Mouse (Mus musculus) intestine, embryonic 16.5 days (tissue): ENCODE results near the gene Acap2. TPM values are rescaled to one million over a fixed set of nuclear protein-coding genes. Genes with fewer than 3 reads are reported as not detected.

Experiments
- ATAC-seq: fragments of 200-750 bp; cut with Nextera tagmentation; 2 replicates; pipeline ENCODE4 v1.8.0; 2017; ENCODE audit warnings: moderate TSS enrichment, moderate library complexity
- H3K27ac ChIP-seq: fragments of 300-500 bp; sonication (generic); 2 replicates; pipeline ENCODE4 v1.5.1; 2014; ENCODE audit warnings: mild to moderate bottlenecking, low read length
- H3K27me3 ChIP-seq: fragments of 300-500 bp; sonication (generic); replicated peaks from 2 replicates; pipeline ENCODE4 v1.6.1; 2014; ENCODE audit warnings: low read length, control low read depth, mixed read lengths; ENCODE audit not compliant: control insufficient read depth, insufficient read depth
- H3K36me3 ChIP-seq: fragments of 300-500 bp; sonication (generic); 2 replicates; pipeline ENCODE4 v1.6.1; 2014; ENCODE audit warnings: low read length, control low read depth; ENCODE audit not compliant: control insufficient read depth, insufficient read depth
- H3K4me1 ChIP-seq: fragments of 300-500 bp; sonication (generic); 2 replicates; pipeline ENCODE4 v1.6.1; 2014; ENCODE audit warnings: low read length, control low read depth, mixed read lengths; ENCODE audit not compliant: control insufficient read depth, insufficient read depth
- H3K4me2 ChIP-seq: fragments of 300-500 bp; sonication (generic); 2 replicates; pipeline ENCODE4 v1.6.1; 2014; ENCODE audit warnings: low read depth, low read length, control low read depth
- H3K4me3 ChIP-seq: fragments of 300-500 bp; sonication (generic); 2 replicates; pipeline ENCODE4 v1.5.1; 2014; ENCODE audit warnings: mild to moderate bottlenecking, low read length
- H3K9ac ChIP-seq: fragments of 300-500 bp; sonication (generic); 2 replicates; pipeline ENCODE4 v1.6.1; 2014; ENCODE audit warnings: low read depth, low read length
- H3K9me3 ChIP-seq: fragments of 300-500 bp; sonication (generic); 2 replicates; pipeline ENCODE4 v1.6.1; 2016; ENCODE audit warnings: low read length, control low read depth; ENCODE audit not compliant: control insufficient read depth
- WGBS: fragments of 180-500 bp; shearing (Covaris S2); extraction: QIAGEN DNeasy Blood & Tissue Kit; methylation state at CpG from one replicate; pipeline ENCODE4 v1.1.7; 2014; 5-methylcytosine and 5-hydroxymethylcytosine counted together
- polyA plus RNA-seq: library from polyadenylated mRNA; unstranded; fragments of >200 nt; fragmentation: Nextera tagmentation; extraction: Ambion mirVana; gene quantifications from 2 replicates; pipeline ENCODE4 v1.2.1, GENCODE M21; 2015

Acap2 gene
- 14.7 and 17.7 TPM in 2 replicates for polyA plus RNA-seq

DNA sequence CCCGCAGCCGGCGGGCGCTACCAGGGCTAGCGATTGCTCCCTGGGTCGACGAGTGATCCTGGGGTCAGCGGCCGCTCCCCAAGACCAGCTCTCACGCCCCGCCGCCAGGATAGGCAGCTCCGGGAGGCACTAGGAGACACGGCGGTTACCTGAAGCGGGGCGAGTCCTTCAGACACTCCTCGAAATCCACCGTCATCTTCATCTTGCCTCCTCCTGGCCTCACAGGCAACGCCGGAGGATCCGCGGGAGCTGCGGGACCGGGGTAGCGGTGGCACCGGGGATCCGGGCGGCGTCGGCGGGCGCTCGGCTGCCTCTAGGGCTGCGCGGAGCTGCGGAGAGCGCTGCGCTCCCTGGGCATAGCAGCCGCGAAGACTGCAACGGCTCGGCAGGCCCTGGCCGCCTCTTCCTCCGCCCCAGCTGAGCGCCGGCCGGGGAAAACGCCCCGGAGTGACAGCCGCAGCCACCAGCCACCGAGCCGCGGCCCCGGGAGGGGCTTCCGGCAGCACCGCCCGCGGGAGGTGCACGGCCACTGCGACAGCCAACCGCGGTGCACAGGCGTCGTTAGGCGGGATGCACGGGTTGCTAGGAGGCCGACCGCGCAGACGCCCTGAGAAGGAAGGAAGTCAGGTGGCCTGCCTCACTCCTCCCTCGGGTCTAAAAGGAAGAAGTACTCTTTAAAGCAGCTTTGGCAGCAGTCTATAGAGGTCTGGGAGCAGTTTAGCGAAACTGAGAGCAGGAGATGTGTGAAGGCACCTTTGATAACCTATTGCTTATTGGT lies at the start of gene Acap2:
Gene Acap2 (minus strand): TSS at position 456 of the 778 bp plus-strand sequence.
- Histone ChIP-seq H3K9ac (peak within 1 kb of the TSS; percentile 86), H3K27me3 (no peaks in the 10 kb centered on the region), H3K4me1 (peaks cover 11% of the 10 kb centered on the region; the same call in 1 of the 2 replicates), H3K4me2 (peak within 1 kb of the TSS; percentile 88), H3K36me3 (no peaks in the 10 kb centered on the region), H3K4me3 (peak within 1 kb of the TSS; percentile 82), H3K9me3 (no peaks in the 10 kb centered on the region), H3K27ac (peak within 1 kb of the TSS; percentile 94)
- WGBS = under 1% methylated on average over 73 of the region's 73 CpGs
- ATAC-seq = peak; percentile 99

DNA sequence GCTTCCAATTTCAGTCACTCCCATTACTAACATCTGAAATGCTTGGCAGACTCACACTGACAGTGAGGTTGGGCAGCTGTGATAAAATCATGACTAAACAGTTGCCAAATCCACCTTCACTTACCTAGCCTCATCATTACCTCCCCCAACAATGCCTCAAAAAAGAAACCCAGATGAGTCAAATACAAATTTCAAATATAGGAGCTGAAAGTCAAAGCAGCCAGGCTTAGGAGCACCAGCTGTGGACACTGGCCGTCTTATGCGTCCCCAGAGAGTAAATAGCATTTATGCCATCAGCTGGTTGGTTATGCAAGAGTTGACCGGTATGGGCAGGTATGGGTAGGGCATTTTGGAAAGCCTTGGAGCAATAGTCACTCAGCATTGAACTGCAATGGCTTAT lies 48.4 kb upstream of the Acap2 start:
- Histone ChIP-seq H3K4me2 (no peak overlapping the region), H3K27ac (no peak overlapping the region), H3K9ac (no peak overlapping the region), H3K9me3 (no peaks in the 10 kb centered on the region), H3K4me1 (no peaks in the 10 kb centered on the region), H3K27me3 (no peaks in the 10 kb centered on the region), H3K36me3 (peaks cover 2% of the 10 kb centered on the region; the same call in 1 of the 2 replicates), H3K4me3 (no peak overlapping the region)
- ATAC-seq = no peak
- WGBS = 90% methylated on average over 3 of the region's 3 CpGs

DNA sequence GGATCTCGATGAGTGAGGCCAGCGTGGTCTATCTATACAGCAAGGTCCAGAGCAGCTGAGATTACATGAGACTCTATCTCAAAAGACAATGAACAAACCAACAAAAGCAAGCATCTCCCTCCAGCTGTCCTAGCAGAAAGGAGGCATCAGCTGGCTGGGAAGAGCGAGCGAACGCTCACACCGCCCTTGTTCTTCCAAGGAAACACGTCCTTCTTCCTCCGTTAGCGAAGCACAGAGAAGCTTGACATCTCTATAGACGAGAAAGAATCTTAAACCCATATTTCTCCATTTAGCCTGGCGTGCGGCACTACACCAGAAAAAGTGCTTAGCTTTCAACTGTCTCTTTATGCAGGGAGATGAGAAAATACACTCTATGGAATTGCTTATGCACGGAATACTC lies 47.7 kb upstream of the Acap2 start:
- Histone ChIP-seq H3K9ac (no peak overlapping the region), H3K27ac (no peak overlapping the region), H3K4me1 (no peaks in the 10 kb centered on the region), H3K4me3 (no peak overlapping the region), H3K4me2 (no peak overlapping the region), H3K9me3 (no peaks in the 10 kb centered on the region), H3K27me3 (no peaks in the 10 kb centered on the region), H3K36me3 (peaks cover 2% of the 10 kb centered on the region; the same call in 1 of the 2 replicates)
- no peak for ATAC-seq
- WGBS = 89% methylated on average over 13 of the region's 13 CpGs

DNA sequence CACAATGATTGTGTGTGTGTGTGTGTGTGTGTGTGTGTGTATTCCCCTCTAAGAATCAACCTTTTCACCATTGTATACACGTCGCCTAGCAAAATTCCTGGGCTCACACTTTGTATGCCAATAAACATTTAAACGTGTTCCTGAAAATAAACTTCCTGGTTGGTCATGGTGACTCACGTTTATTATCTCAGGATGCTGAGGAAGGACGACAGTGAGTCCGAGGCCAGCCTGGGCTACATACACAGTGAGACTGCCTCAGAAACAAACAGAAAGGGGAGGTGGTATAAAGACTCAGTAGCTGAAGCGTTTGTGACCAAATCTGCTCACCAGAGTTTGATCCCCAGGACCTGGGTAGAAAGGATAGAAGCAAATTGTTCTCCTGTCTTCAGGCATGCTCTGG lies 46.4 kb upstream of the Acap2 start:
- Histone ChIP-seq H3K4me1 (no peaks in the 10 kb centered on the region), H3K27me3 (no peaks in the 10 kb centered on the region), H3K9me3 (no peaks in the 10 kb centered on the region), H3K4me3 (no peak overlapping the region), H3K9ac (no peak overlapping the region), H3K36me3 (no peaks in the 10 kb centered on the region), H3K27ac (no peak overlapping the region), H3K4me2 (no peak overlapping the region)
- ATAC-seq = no peak
- WGBS = 67% methylated on average over 7 of the region's 7 CpGs

DNA sequence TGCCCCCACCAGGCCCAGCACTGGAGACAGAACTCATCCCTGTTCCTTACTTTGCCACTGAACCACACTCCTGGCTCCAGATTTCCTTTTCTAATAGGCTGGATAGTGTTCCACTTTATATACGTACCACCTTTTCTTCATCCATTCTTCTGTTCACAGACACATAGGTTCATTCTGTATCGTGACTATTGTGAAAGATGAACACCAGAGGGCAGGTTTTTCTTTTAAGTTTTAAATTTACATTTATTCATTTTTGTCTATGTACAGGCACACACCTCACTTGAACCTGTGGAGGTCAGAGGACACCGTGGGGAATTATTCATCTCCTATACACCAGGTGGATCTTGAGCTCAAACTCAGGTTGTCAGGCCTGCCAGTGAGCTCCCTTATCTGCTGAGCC lies 43.0 kb upstream of the Acap2 start:
- Histone ChIP-seq H3K9me3 (no peaks in the 10 kb centered on the region), H3K27me3 (no peaks in the 10 kb centered on the region), H3K4me3 (no peak overlapping the region), H3K4me1 (no peaks in the 10 kb centered on the region), H3K27ac (no peak overlapping the region), H3K4me2 (no peak overlapping the region), H3K36me3 (no peaks in the 10 kb centered on the region), H3K9ac (no peak overlapping the region)
- ATAC-seq = no peak
- WGBS = 77% methylated on average over 3 of the region's 3 CpGs

DNA sequence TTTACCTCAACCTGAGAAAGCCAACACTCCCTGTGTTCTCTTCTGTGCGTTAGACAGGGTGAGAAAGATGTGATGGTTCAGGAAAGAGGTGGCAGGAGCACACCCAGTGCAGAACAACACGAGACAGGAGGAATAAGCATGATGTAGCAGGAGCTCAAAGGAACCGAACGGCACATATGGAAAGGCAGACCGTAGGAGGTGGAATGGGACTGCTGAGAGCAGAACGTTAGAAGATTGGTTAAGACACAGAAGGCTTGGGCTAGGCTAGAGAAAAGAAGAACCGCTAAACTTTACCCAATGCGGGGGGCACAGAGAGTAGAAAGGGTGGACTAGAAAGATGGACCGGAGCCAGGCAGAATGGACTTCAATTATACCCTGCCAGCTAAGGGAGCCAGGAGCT lies 40.4 kb upstream of the Acap2 start:
- H3K4me3 ChIP-seq = no peak overlapping the region
- no peaks in the 10 kb centered on the region for H3K9me3 ChIP-seq
- 84% methylated on average over 9 of the region's 9 CpGs for WGBS
- no peaks in the 10 kb centered on the region for H3K4me1 ChIP-seq
- no peaks in the 10 kb centered on the region for H3K27me3 ChIP-seq
- no peak overlapping the region for H3K4me2 ChIP-seq
- H3K27ac ChIP-seq = no peak overlapping the region
- no peaks in the 10 kb centered on the region for H3K36me3 ChIP-seq
- H3K9ac ChIP-seq = no peak overlapping the region
- ATAC-seq = no peak

DNA sequence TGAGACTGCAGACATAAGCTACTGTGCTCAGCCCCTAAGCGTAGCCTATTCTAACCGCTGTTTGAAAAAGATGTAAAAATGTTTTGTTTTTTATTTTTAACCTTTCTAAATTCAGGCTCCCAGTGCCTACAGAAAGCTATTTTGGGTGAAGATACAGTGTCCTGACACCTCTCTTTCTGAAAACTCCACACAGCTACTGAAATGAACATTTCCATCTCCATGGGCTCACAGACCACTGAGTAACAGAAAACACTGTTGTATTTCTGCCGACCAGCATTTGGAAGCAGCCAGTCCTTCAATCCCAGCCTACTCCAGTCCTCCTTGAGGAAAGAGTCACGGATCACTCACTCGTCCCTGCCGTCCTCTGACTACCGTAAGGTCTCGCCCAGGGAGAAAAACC lies 39.5 kb upstream of the Acap2 start:
- Histone ChIP-seq H3K27me3 (no peaks in the 10 kb centered on the region), H3K4me3 (no peak overlapping the region), H3K9me3 (no peaks in the 10 kb centered on the region), H3K27ac (no peak overlapping the region), H3K4me2 (no peak overlapping the region), H3K36me3 (no peaks in the 10 kb centered on the region), H3K4me1 (0 out of 2 replicates have a peak, but pooled peaks cover under 1% of the 10 kb centered on the region), H3K9ac (no peak overlapping the region)
- 92% methylated on average over 8 of the region's 8 CpGs for WGBS
- ATAC-seq = no peak

DNA sequence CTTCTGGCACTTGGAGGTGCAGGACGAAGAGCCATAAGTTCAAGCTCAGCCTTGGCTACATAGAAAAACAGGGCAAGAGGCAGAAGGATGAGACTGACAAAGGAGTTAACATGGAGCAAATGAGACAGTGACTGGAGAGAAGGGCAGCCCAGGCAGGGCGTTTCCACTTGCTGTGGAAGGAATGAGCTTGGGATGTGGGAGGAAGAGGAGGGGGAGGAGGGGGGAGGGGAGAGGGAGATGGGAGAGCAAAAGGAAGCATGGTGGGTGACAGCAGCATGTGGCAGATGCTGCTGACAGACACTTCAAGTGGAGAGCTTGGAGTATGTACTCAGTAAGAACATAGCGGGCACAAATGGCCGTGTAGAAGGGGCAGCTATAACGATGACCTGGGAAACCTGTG lies 37.2 kb upstream of the Acap2 start:
- H3K9me3 ChIP-seq = no peaks in the 10 kb centered on the region
- no peak for ATAC-seq
- H3K4me1 ChIP-seq = peaks cover 11% of the 10 kb centered on the region
- no peak overlapping the region for H3K9ac ChIP-seq
- no peak overlapping the region for H3K4me3 ChIP-seq
- no peak overlapping the region for H3K27ac ChIP-seq
- no peaks in the 10 kb centered on the region for H3K27me3 ChIP-seq
- no peak overlapping the region for H3K4me2 ChIP-seq
- no peaks in the 10 kb centered on the region for H3K36me3 ChIP-seq
- 80% methylated on average over 5 of the region's 5 CpGs for WGBS

DNA sequence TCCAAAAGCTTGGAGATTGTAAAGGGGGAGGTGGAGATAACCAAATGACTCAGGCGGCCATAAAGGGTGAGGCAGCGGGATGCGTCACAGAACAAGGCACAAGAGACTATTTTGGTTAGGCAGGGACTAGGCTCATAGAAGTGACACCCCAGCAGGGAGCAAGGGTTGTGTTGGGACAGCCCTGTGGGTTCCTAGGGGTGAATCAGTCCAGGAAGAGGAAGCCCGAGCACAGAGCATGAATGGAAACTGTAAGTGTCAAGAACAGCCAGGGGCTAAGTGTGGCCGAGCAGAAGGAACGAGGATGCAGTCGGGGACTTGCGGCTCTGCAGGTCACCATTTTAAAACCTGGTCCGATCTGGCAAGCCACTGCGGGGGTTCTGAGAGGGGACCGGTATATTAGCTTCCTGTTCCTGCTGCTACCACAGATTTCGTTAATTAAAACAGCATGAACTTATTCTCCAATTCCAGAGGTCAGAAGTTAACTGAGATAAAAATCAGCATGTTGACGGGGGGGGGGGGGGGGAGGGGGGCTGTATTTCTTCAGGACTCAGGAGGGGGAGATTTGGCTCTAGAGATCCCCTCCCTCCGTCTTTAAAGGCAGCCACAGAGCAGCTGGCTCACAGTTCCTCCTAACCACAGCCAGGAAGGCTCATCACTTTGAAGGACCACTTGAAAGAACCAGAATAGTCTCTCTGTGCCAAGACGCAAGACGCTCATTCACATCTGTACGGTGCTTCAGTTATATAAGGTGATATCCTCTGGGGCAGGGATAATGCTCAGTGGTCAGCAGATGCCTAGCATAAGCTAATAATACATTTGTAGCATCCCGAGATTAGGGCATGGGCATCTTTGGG lies 34.6 kb upstream of the Acap2 start:
- H3K4me2 ChIP-seq = 0 out of 2 replicates have a peak overlapping the region, but pooled peaks have one; percentile 6
- ATAC-seq = peak; percentile 52; the same call in 1 of the 2 replicates
- 31% methylated on average over 18 of the region's 18 CpGs for WGBS

More for the DNA sequence above, 34.6 kb upstream of the Acap2 start:
- Histone ChIP-seq H3K9ac (peak overlapping the region; percentile 24; the same call in 1 of the 2 replicates), H3K27me3 (no peaks in the 10 kb centered on the region), H3K36me3 (no peaks in the 10 kb centered on the region), H3K4me3 (no peak overlapping the region), H3K9me3 (no peaks in the 10 kb centered on the region), H3K4me1 (peaks cover 15% of the 10 kb centered on the region), H3K27ac (no peak overlapping the region)
